Mouse (Mus musculus): ENCODE data around the gene Pik3c2b. TPM values are rescaled to one million over a fixed set of nuclear protein-coding genes. Genes with fewer than 3 reads are reported as not detected.

Gene Pik3c2b
- polyA plus RNA-seq, 1 experiment from 2014 or later, result 6.5 TPM

DNA sequence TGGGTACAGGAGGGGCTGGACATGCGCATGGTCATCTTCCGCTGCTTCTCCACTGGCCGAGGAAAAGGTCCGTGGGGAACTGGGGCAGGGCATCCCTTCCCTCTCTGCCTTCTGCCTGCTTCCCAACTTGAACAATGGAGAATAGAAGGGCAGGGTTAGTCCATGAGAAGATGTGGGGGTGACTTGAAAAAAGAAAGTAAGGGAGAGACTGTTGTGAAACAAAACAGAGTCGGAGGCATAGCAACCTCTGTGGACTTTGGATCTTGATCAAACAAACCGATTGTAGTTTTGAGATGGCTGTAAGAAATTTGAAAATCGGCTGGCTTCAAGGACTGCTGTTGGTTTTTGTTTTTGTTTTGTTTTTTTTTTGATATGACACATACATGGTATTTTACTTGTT lies 48.3 kb downstream of the Pik3c2b start:
- Histone ChIP-seq H3K36me3 (replicated peaks; ENCODE audit: control insufficient read depth, insufficient read depth, low read depth, low read length) (no peaks in the 10 kb centered on the region), H3K27me3 (ENCODE audit: control insufficient read depth, insufficient read depth, low read length) (no peaks in the 10 kb centered on the region), H3K4me2 (ENCODE audit: low read depth, low read length) (no peak overlapping the region), H3K4me1 (ENCODE audit: control insufficient read depth, insufficient read depth, low read length) (no peaks in the 10 kb centered on the region), H3K27ac (replicated peaks; ENCODE audit: low read depth, low read length) (no peak overlapping the region), H3K9me3 (replicated peaks; ENCODE audit: control insufficient read depth, low read length) (no peaks in the 10 kb centered on the region), H3K9ac (replicated peaks; ENCODE audit: low read length) (no peak overlapping the region), H3K4me3 (ENCODE audit: low read depth, low read length) (no peak overlapping the region)
- no peak for DNase-seq (ENCODE audit: low spot score)
- no peak for ATAC-seq (replicated peaks; ENCODE audit: insufficient number of reproducible peaks, low FRiP score, low TSS enrichment, low read depth)
- 89% methylated on average over 7 of the region's 7 CpGs for WGBS

DNA sequence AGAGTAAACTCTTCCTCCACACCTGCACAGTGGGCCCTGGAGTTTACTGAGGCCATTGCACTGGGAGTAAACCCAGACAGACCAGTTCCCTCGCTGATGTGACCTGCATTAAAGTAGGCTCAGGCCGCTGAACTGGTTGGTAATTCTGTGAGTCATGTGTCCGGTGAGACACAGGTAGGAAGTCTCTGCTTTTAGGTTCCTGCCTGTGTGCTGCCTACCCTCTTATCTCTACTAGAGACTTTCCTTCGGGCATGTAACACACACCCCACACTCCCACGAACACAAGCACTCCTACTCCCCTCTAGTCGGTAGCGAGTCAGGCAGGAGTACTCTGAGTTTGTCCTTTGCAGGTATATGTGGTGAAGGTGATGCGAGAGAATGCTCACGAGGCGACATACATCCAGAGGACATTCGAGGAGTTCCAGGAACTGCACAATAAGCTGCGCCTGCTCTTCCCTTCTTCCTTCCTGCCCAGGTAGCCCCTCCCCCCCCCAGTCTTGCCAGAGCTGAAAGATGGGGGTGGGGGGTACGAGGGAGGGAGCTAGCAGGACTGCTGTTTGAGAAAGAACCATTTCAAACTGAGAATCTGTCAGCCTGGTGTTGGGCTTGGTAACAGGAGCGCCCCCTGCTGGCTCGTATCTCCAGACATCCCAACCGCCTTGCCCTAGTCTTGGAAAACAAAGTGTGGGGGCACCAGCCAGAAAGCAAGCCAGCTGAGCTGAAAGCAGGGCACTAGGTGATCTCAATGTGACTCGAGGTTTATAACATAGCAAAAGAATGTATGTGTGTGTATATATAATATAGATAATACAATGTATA lies 55.7 kb downstream of the Pik3c2b start:
- Histone ChIP-seq H3K27me3 (ENCODE audit: control insufficient read depth, insufficient read depth, low read length) (no peaks in the 10 kb centered on the region), H3K4me3 (ENCODE audit: low read depth, low read length) (no peak overlapping the region), H3K4me1 (ENCODE audit: control insufficient read depth, insufficient read depth, low read length) (no peaks in the 10 kb centered on the region), H3K27ac (replicated peaks; ENCODE audit: low read depth, low read length) (no peak overlapping the region), H3K9ac (replicated peaks; ENCODE audit: low read length) (no peak overlapping the region), H3K4me2 (ENCODE audit: low read depth, low read length) (no peak overlapping the region), H3K36me3 (replicated peaks; ENCODE audit: control insufficient read depth, insufficient read depth, low read depth, low read length) (peaks cover 2% of the 10 kb centered on the region; the same call in 1 of the 2 replicates), H3K9me3 (replicated peaks; ENCODE audit: control insufficient read depth, low read length) (no peaks in the 10 kb centered on the region)
- no peak for ATAC-seq (replicated peaks; ENCODE audit: insufficient number of reproducible peaks, low FRiP score, low TSS enrichment, low read depth)
- WGBS, result 38% methylated on average over 17 of the region's 17 CpGs
- DNase-seq (ENCODE audit: low spot score), result peak; percentile 81

GRCm38 (mm10) chr1:133102108-133102507 lies 56.6 kb downstream of the Pik3c2b start:
- no peak for DNase-seq (ENCODE audit: low spot score)
- no peaks in the 10 kb centered on the region for H3K9me3 ChIP-seq (replicated peaks; ENCODE audit: control insufficient read depth, low read length)
- peaks cover 2% of the 10 kb centered on the region; the same call in 1 of the 2 replicates for H3K36me3 ChIP-seq (replicated peaks; ENCODE audit: control insufficient read depth, insufficient read depth, low read depth, low read length)
- H3K9ac ChIP-seq (replicated peaks; ENCODE audit: low read length), result no peak overlapping the region
- 80% methylated on average over 5 of the region's 5 CpGs for WGBS
- no peak overlapping the region for H3K4me2 ChIP-seq (ENCODE audit: low read depth, low read length)
- no peak overlapping the region for H3K4me3 ChIP-seq (ENCODE audit: low read depth, low read length)
- H3K27ac ChIP-seq (replicated peaks; ENCODE audit: low read depth, low read length), result no peak overlapping the region
- H3K4me1 ChIP-seq (ENCODE audit: control insufficient read depth, insufficient read depth, low read length), result no peaks in the 10 kb centered on the region
- no peaks in the 10 kb centered on the region for H3K27me3 ChIP-seq (ENCODE audit: control insufficient read depth, insufficient read depth, low read length)
- no peak for ATAC-seq (replicated peaks; ENCODE audit: insufficient number of reproducible peaks, low FRiP score, low TSS enrichment, low read depth)

DNA sequence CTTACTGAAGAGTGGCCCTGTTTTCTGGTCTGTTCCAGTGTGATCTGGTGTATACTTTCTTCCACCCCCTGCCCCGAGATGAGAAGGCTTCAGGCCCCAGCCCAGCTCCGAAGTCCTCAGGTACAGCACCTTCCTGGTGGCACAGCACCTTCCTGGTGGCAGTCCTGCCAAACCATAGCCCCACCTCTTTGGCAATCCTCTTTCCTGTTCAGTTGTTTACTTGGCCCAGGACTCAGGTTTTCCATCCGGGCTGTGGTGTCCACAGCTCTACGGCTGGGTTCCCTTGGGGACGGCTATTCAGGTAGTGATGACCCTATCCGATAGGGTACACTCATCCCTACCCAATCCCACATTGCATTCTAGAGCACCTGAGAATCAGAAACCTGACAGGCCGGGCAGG lies 57.8 kb downstream of the Pik3c2b start:
- DNase-seq (ENCODE audit: low spot score), result no peak
- Histone ChIP-seq H3K4me1 (ENCODE audit: control insufficient read depth, insufficient read depth, low read length) (no peaks in the 10 kb centered on the region), H3K4me3 (ENCODE audit: low read depth, low read length) (no peak overlapping the region), H3K27me3 (ENCODE audit: control insufficient read depth, insufficient read depth, low read length) (no peaks in the 10 kb centered on the region), H3K9ac (replicated peaks; ENCODE audit: low read length) (no peak overlapping the region), H3K9me3 (replicated peaks; ENCODE audit: control insufficient read depth, low read length) (no peaks in the 10 kb centered on the region), H3K4me2 (ENCODE audit: low read depth, low read length) (no peak overlapping the region), H3K36me3 (replicated peaks; ENCODE audit: control insufficient read depth, insufficient read depth, low read depth, low read length) (peaks cover 2% of the 10 kb centered on the region; the same call in 1 of the 2 replicates), H3K27ac (replicated peaks; ENCODE audit: low read depth, low read length) (no peak overlapping the region)
- ATAC-seq (replicated peaks; ENCODE audit: insufficient number of reproducible peaks, low FRiP score, low TSS enrichment, low read depth), result no peak
- 96% methylated on average over 7 of the region's 7 CpGs for WGBS

- Histone ChIP-seq H3K27me3 (ENCODE audit: control insufficient read depth, insufficient read depth, low read length) (no peaks in the 10 kb centered on the region), H3K4me2 (ENCODE audit: low read depth, low read length) (no peak overlapping the region), H3K4me1 (ENCODE audit: control insufficient read depth, insufficient read depth, low read length) (no peaks in the 10 kb centered on the region), H3K4me3 (ENCODE audit: low read depth, low read length) (no peak overlapping the region), H3K36me3 (replicated peaks; ENCODE audit: control insufficient read depth, insufficient read depth, low read depth, low read length) (peaks cover 2% of the 10 kb centered on the region; the same call in 1 of the 2 replicates), H3K9ac (replicated peaks; ENCODE audit: low read length) (no peak overlapping the region), H3K9me3 (replicated peaks; ENCODE audit: control insufficient read depth, low read length) (no peaks in the 10 kb centered on the region), H3K27ac (replicated peaks; ENCODE audit: low read depth, low read length) (no peak overlapping the region)
- 93% methylated on average over 6 of the region's 6 CpGs for WGBS
- DNase-seq (ENCODE audit: low spot score) (no peak), ATAC-seq (replicated peaks; ENCODE audit: insufficient number of reproducible peaks, low FRiP score, low TSS enrichment, low read depth) (no peak)
Observed at GRCm38 (mm10) chr1:133103871-133104270, 58.4 kb downstream of the Pik3c2b start.

GRCm38 (mm10) chr1:133116108-133116507 lies 70.6 kb downstream of the Pik3c2b start:
- Histone ChIP-seq H3K4me1 (ENCODE audit: control insufficient read depth, insufficient read depth, low read length) (no peaks in the 10 kb centered on the region), H3K9ac (replicated peaks; ENCODE audit: low read length) (no peak overlapping the region), H3K36me3 (replicated peaks; ENCODE audit: control insufficient read depth, insufficient read depth, low read depth, low read length) (no peaks in the 10 kb centered on the region), H3K27ac (replicated peaks; ENCODE audit: low read depth, low read length) (no peak overlapping the region), H3K4me2 (ENCODE audit: low read depth, low read length) (no peak overlapping the region), H3K27me3 (ENCODE audit: control insufficient read depth, insufficient read depth, low read length) (no peaks in the 10 kb centered on the region), H3K9me3 (replicated peaks; ENCODE audit: control insufficient read depth, low read length) (no peaks in the 10 kb centered on the region), H3K4me3 (ENCODE audit: low read depth, low read length) (no peak overlapping the region)
- ATAC-seq (replicated peaks; ENCODE audit: insufficient number of reproducible peaks, low FRiP score, low TSS enrichment, low read depth) (no peak), DNase-seq (ENCODE audit: low spot score) (no peak)
- WGBS, result 87% methylated on average over 4 of the region's 4 CpGs

DNA sequence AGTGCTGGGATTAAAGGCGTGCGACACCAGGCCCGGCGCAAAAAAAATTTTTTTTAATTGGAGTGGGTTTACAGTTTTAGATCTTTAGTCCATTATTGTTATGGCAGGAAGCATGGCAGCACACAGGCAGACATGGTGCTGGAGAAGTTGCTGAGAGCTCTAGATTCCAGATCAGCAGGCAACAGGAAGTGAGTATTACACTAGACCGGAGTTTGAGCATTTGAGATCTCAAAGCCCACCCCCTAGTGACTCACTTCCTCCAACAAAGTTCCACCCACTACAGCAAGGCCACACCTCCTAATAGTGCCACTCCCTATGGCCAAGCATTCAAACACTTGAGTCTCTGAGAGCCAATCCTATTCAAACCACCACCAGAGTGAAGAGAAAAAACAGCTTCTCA lies 72.7 kb downstream of the Pik3c2b start:
- Histone ChIP-seq H3K9me3 (replicated peaks; ENCODE audit: control insufficient read depth, low read length) (no peaks in the 10 kb centered on the region), H3K27me3 (ENCODE audit: control insufficient read depth, insufficient read depth, low read length) (no peaks in the 10 kb centered on the region), H3K4me3 (ENCODE audit: low read depth, low read length) (no peak overlapping the region), H3K4me1 (ENCODE audit: control insufficient read depth, insufficient read depth, low read length) (no peaks in the 10 kb centered on the region), H3K36me3 (replicated peaks; ENCODE audit: control insufficient read depth, insufficient read depth, low read depth, low read length) (no peaks in the 10 kb centered on the region), H3K9ac (replicated peaks; ENCODE audit: low read length) (no peak overlapping the region), H3K27ac (replicated peaks; ENCODE audit: low read depth, low read length) (no peak overlapping the region), H3K4me2 (ENCODE audit: low read depth, low read length) (no peak overlapping the region)
- 93% methylated on average over 5 of the region's 5 CpGs for WGBS
- no peak for DNase-seq (ENCODE audit: low spot score)
- no peak for ATAC-seq (replicated peaks; ENCODE audit: insufficient number of reproducible peaks, low FRiP score, low TSS enrichment, low read depth)

- Histone ChIP-seq H3K4me3 (ENCODE audit: low read depth, low read length) (no peak overlapping the region), H3K27ac (replicated peaks; ENCODE audit: low read depth, low read length) (no peak overlapping the region), H3K4me2 (ENCODE audit: low read depth, low read length) (no peak overlapping the region), H3K36me3 (replicated peaks; ENCODE audit: control insufficient read depth, insufficient read depth, low read depth, low read length) (no peaks in the 10 kb centered on the region), H3K4me1 (ENCODE audit: control insufficient read depth, insufficient read depth, low read length) (no peaks in the 10 kb centered on the region), H3K9ac (replicated peaks; ENCODE audit: low read length) (no peak overlapping the region), H3K27me3 (ENCODE audit: control insufficient read depth, insufficient read depth, low read length) (no peaks in the 10 kb centered on the region), H3K9me3 (replicated peaks; ENCODE audit: control insufficient read depth, low read length) (no peaks in the 10 kb centered on the region)
- DNase-seq (ENCODE audit: low spot score) (no peak), ATAC-seq (replicated peaks; ENCODE audit: insufficient number of reproducible peaks, low FRiP score, low TSS enrichment, low read depth) (no peak)
- WGBS, result 88% methylated on average over 3 of the region's 3 CpGs
Observed at GRCm38 (mm10) chr1:133118844-133119243, 73.4 kb downstream of the Pik3c2b start.

Measured in embryonic facial prominence, embryonic 11.5 days (tissue).